Mouse (Mus musculus): ENCODE data around the gene Mst1r. TPM values are rescaled to one million over a fixed set of nuclear protein-coding genes. Genes with fewer than 3 reads are reported as not detected.

The Mst1r gene
- total RNA-seq, 4 experiments from 2014 or later, result 1.5 to 3.9 (median 2.5) TPM

- DNase-seq (ENCODE audit: low spot score in 2 of 2), result peak; percentile 87 to 90
These were observed 44.0 kb downstream of the Mst1r start for GRCm38 (mm10) chr9:107950460-107951355.

- no peak for DNase-seq (ENCODE audit: low spot score in 2 of 2)
These were observed 49.1 kb downstream of the Mst1r start for GRCm38 (mm10) chr9:107955613-107956289.

- no peak for DNase-seq (ENCODE audit: low spot score in 2 of 2)
These were observed 50.5 kb downstream of the Mst1r start for GRCm38 (mm10) chr9:107957141-107957540.

- DNase-seq (ENCODE audit: low spot score in 2 of 2), result no peak
These were observed 53.2 kb downstream of the Mst1r start for GRCm38 (mm10) chr9:107959896-107960295.

GRCm38 (mm10) chr9:107960928-107961327, 54.3 kb downstream of the Mst1r start:
- no peak for DNase-seq (ENCODE audit: low spot score in 2 of 2)

GRCm38 (mm10) chr9:107961351-107961762, 54.7 kb downstream of the Mst1r start:
- peak; percentile 85 to 86 for DNase-seq (ENCODE audit: low spot score in 2 of 2)

- DNase-seq (ENCODE audit: low spot score in 2 of 2), result peak; percentile 74 to 81
These were observed 55.2 kb downstream of the Mst1r start for GRCm38 (mm10) chr9:107961881-107962280.

GRCm38 (mm10) chr9:107962916-107963315, 56.2 kb downstream of the Mst1r start:
- no peak for DNase-seq (ENCODE audit: low spot score in 2 of 2)

DNA sequence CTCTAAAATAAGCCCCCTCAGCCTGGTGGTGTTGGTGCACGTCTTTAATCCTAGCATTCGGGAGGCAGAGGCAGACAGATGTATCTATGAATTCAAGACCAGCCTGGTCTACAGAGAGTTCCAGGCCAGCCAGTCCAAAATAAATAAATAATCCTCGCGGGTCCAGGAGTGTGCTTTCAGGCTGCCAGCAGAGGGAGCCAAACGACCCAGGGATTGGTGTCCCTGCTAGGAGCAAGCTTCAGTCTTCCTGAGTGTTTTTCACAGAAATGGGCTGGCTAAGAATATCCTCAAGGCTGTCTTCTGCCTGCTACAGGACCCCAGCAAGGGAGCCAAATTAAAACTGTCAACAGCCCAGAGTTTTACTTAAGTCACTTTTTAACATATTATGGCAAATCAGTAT, 57.0 kb downstream of the Mst1r start:
- peak; percentile 65 to 72 for DNase-seq (ENCODE audit: low spot score in 2 of 2)

- DNase-seq (ENCODE audit: low spot score in 2 of 2), result no peak
These were observed 58.0 kb downstream of the Mst1r start for GRCm38 (mm10) chr9:107964681-107965080.

DNA sequence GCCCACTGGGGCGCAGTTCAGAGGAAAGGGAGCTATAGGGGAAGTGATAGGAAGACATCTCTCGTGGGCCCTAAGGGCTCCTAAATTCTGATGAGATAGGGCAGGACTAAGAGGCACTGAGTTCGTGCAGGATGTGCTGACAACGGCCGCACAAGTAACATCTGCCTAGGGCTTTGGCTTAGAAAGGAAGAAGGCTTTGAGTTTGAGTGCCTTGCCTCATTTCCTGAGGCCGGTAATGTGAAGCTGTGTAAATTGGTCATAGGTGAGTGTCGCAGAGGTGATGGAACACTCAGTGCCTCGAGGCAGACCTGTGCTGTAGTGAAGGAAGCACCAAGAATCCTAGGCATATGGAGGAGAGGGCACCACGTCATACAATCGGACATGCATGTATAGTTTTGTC, 60.0 kb downstream of the Mst1r start:
- DNase-seq (ENCODE audit: low spot score in 2 of 2), result no peak

GRCm38 (mm10) chr9:107967437-107967836, 60.8 kb downstream of the Mst1r start:
- DNase-seq (ENCODE audit: low spot score in 2 of 2), result no peak

- DNase-seq (ENCODE audit: low spot score in 2 of 2), result no peak
These were observed 61.9 kb downstream of the Mst1r start for GRCm38 (mm10) chr9:107968531-107968930.

Other genes starting within 250 kb of the Mst1r start
- gene Slc38a3, start 237.3 kb upstream of the Mst1r start, total RNA-seq (2022), result 10 to 100 TPM; 61.3 to 74.3 (median 69.2) TPM
- gene Gnat1, start 227.2 kb upstream of the Mst1r start, total RNA-seq (2022), result under 1 TPM; 0.14 to 0.43 (median 0.27) TPM
- gene Sema3f, start 196.4 kb upstream of the Mst1r start, total RNA-seq (2022), result 1 to 10 TPM; 5.4 to 9.3 (median 6.5) TPM
- 100 to 1,000 TPM; 136 to 170 (median 155) TPM for gene Rbm5, start 135.9 kb upstream of the Mst1r start, total RNA-seq (2022)
- gene Rbm6, start 33.6 kb upstream of the Mst1r start, total RNA-seq (2022), result 10 to 100 TPM; 60.2 to 80.8 (median 68.6) TPM
- 10 to 100 TPM; 21.0 to 30.2 (median 27.2) TPM for gene Mon1a, start 18.7 kb upstream of the Mst1r start, total RNA-seq (2022)
- not detected for gene Actl11, start 21.6 kb downstream of the Mst1r start, total RNA-seq (2022)
- gene Camkv, start 28.8 kb downstream of the Mst1r start, total RNA-seq (2022), result 100 to 1,000 TPM; 470 to 535 (median 505) TPM
- gene Traip, start 43.3 kb downstream of the Mst1r start, total RNA-seq (2022), result 10 to 100 TPM; 15.2 to 26.6 (median 19.9) TPM
- 10 to 100 TPM in 2 of 4 experiments, 1 to 10 TPM in 2; 5.8 to 14.1 (median 11.1) TPM for gene Uba7, start 68.6 kb downstream of the Mst1r start, total RNA-seq (2022)
- gene Gm20661, start 76.2 kb downstream of the Mst1r start, total RNA-seq (2022), result 1 to 10 TPM in 3 of 4 experiments, under 1 TPM in 1; 0.71 to 2.1 (median 1.4) TPM
- gene Inka1, start 79.0 kb downstream of the Mst1r start, total RNA-seq (2022), result 10 to 100 TPM in 3 of 4 experiments, 1 to 10 TPM in 1; 9.5 to 14.1 (median 12.0) TPM
- gene Cdhr4, start 85.6 kb downstream of the Mst1r start, total RNA-seq (2022), result 1 to 10 TPM; 4.0 to 8.2 (median 6.7) TPM
- 1 to 10 TPM in 2 of 4 experiments, under 1 TPM in 2; 0.78 to 3.9 (median 2.1) TPM for gene Gm20662, start 89.5 kb downstream of the Mst1r start, total RNA-seq (2022)
- 100 to 1,000 TPM; 193 to 261 (median 223) TPM for gene Ip6k1, start 95.6 kb downstream of the Mst1r start, total RNA-seq (2022)
- gene Gmppb, start 142.4 kb downstream of the Mst1r start, total RNA-seq (2022), result 10 to 100 TPM; 17.2 to 21.6 (median 19.2) TPM
- 1 to 10 TPM; 1.2 to 2.3 (median 1.6) TPM for gene Amigo3, start 146.3 kb downstream of the Mst1r start, total RNA-seq (2022)
- not detected for gene Mst1, start 173.6 kb downstream of the Mst1r start, total RNA-seq (2022)
- gene Rnf123, start 176.5 kb downstream of the Mst1r start, total RNA-seq (2022), result 100 to 1,000 TPM in 3 of 4 experiments, 10 to 100 TPM in 1; 89.0 to 123 (median 115) TPM
- gene Apeh, start 187.7 kb downstream of the Mst1r start, total RNA-seq (2022), result 10 to 100 TPM; 33.9 to 45.8 (median 35.5) TPM

Measured in layer of hippocampus, adult 8-10 months (tissue).